Mouse (Mus musculus) neural tube, embryonic 11.5 days (tissue): ENCODE results near the gene Rho. TPM values are rescaled to one million over a fixed set of nuclear protein-coding genes. Genes with fewer than 3 reads are reported as not detected.

Experiments used
- ATAC-seq: fragments of 200-750 bp; cut with Nextera tagmentation; 2 replicates; pipeline ENCODE4 v1.8.0; 2017; ENCODE audit warnings: moderate number of reproducible peaks, mild to moderate bottlenecking, moderate TSS enrichment, moderate library complexity; ENCODE audit not compliant: insufficient read depth, low FRiP score, low TSS enrichment
- DNase-seq: peaks from one replicate; pipeline ENCODE4 v3.0.0-alpha.2; 2015; ENCODE audit warnings: low spot score
- H3K27ac ChIP-seq: fragments of 300-500 bp; sonication (generic); 2 replicates; pipeline ENCODE4 v1.5.1; 2014; ENCODE audit warnings: low read depth, mild to moderate bottlenecking, low read length
- H3K27me3 ChIP-seq: fragments of 300-500 bp; sonication (generic); 2 replicates; pipeline ENCODE4 v1.6.1; 2014; ENCODE audit warnings: mild to moderate bottlenecking, low read length, mixed read lengths; ENCODE audit not compliant: control insufficient read depth, insufficient read depth
- H3K36me3 ChIP-seq: fragments of 300-500 bp; sonication (generic); 2 replicates; pipeline ENCODE4 v1.6.1; 2014; ENCODE audit warnings: mild to moderate bottlenecking, low read length, moderate library complexity, mixed read lengths; ENCODE audit not compliant: control insufficient read depth, insufficient read depth
- H3K4me1 ChIP-seq: fragments of 300-500 bp; sonication (generic); 2 replicates; pipeline ENCODE4 v1.6.1; 2014; ENCODE audit warnings: low read length, mixed read lengths; ENCODE audit not compliant: control insufficient read depth, insufficient read depth
- H3K4me2 ChIP-seq: fragments of 300-500 bp; sonication (generic); 2 replicates; pipeline ENCODE4 v1.6.1; 2014; ENCODE audit warnings: low read depth, mild to moderate bottlenecking, moderate library complexity
- H3K4me3 ChIP-seq: fragments of 300-500 bp; sonication (generic); 2 replicates; pipeline ENCODE4 v1.5.1; 2014; ENCODE audit warnings: low read depth, low read length
- H3K9ac ChIP-seq: fragments of 300-500 bp; sonication (generic); 2 replicates; pipeline ENCODE4 v1.6.1; 2014; ENCODE audit warnings: mild to moderate bottlenecking, low read length
- H3K9me3 ChIP-seq: fragments of 300-500 bp; sonication (generic); 2 replicates; pipeline ENCODE4 v1.6.1; 2016; ENCODE audit warnings: low read length; ENCODE audit not compliant: control insufficient read depth
- WGBS: fragments of 180-500 bp; shearing (Covaris S2); extraction: QIAGEN DNeasy Blood & Tissue Kit; methylation state at CpG from one replicate; pipeline ENCODE4 v1.1.7; 2014; 5-methylcytosine and 5-hydroxymethylcytosine counted together
- polyA plus RNA-seq: library from polyadenylated mRNA; unstranded; fragments of >200 nt; fragmentation: Nextera tagmentation; extraction: Ambion mirVana; gene quantifications from 2 replicates; pipeline ENCODE4 v1.2.1, GENCODE M21; 2014

Gene Rho
- polyA plus RNA-seq, 1 experiment from 2014 or later: not detected

- no peak overlapping the region for H3K4me2 ChIP-seq
- no peaks in the 10 kb centered on the region for H3K4me1 ChIP-seq
- 0 out of 2 replicates have a peak overlapping the region, but pooled peaks have one; percentile 20 for H3K27ac ChIP-seq
- no peaks in the 10 kb centered on the region for H3K9me3 ChIP-seq
- 67% methylated on average over 3 of the region's 3 CpGs for WGBS
- H3K9ac ChIP-seq: no peak overlapping the region
- ATAC-seq (no peak), DNase-seq (no peak)
- H3K27me3 ChIP-seq: no peaks in the 10 kb centered on the region
- no peaks in the 10 kb centered on the region for H3K36me3 ChIP-seq
- H3K4me3 ChIP-seq: no peak overlapping the region
These were observed 22.5 kb upstream of the Rho start for GRCm38 (mm10) chr6:115909052-115909451.

GRCm38 (mm10) chr6:115909940-115910339 lies 21.6 kb upstream of the Rho start:
- H3K27me3 ChIP-seq: no peaks in the 10 kb centered on the region
- 75% methylated on average over 8 of the region's 8 CpGs for WGBS
- H3K27ac ChIP-seq: no peak overlapping the region
- DNase-seq (no peak), ATAC-seq (no peak)
- no peak overlapping the region for H3K4me3 ChIP-seq
- no peaks in the 10 kb centered on the region for H3K9me3 ChIP-seq
- H3K4me1 ChIP-seq: no peaks in the 10 kb centered on the region
- no peaks in the 10 kb centered on the region for H3K36me3 ChIP-seq
- H3K9ac ChIP-seq: no peak overlapping the region
- H3K4me2 ChIP-seq: no peak overlapping the region

GRCm38 (mm10) chr6:115911763-115912162 lies 19.8 kb upstream of the Rho start:
- Histone ChIP-seq H3K27ac (no peak overlapping the region), H3K9ac (no peak overlapping the region), H3K4me1 (no peaks in the 10 kb centered on the region), H3K9me3 (no peaks in the 10 kb centered on the region), H3K27me3 (no peaks in the 10 kb centered on the region), H3K36me3 (no peaks in the 10 kb centered on the region), H3K4me2 (no peak overlapping the region), H3K4me3 (no peak overlapping the region)
- 79% methylated on average over 6 of the region's 6 CpGs for whole genome bisulfite sequencing
- DNase-seq: no peak
- ATAC-seq: no peak

- Histone ChIP-seq H3K4me3 (no peak overlapping the region), H3K9me3 (no peaks in the 10 kb centered on the region), H3K4me2 (no peak overlapping the region), H3K27ac (no peak overlapping the region), H3K27me3 (no peaks in the 10 kb centered on the region), H3K36me3 (no peaks in the 10 kb centered on the region), H3K9ac (no peak overlapping the region), H3K4me1 (no peaks in the 10 kb centered on the region)
- DNase-seq (no peak), ATAC-seq (no peak)
- 81% methylated on average over 10 of the region's 10 CpGs for WGBS
These were observed 18.1 kb upstream of the Rho start for GRCm38 (mm10) chr6:115913482-115913881.

- no peak for DNase-seq
- ATAC-seq: no peak
- H3K4me1 ChIP-seq: no peaks in the 10 kb centered on the region
- no peak overlapping the region for H3K9ac ChIP-seq
- no peak overlapping the region for H3K4me3 ChIP-seq
- no peaks in the 10 kb centered on the region for H3K9me3 ChIP-seq
- no peak overlapping the region for H3K4me2 ChIP-seq
- H3K27ac ChIP-seq: no peak overlapping the region
- no peaks in the 10 kb centered on the region for H3K36me3 ChIP-seq
- H3K27me3 ChIP-seq: no peaks in the 10 kb centered on the region
- 85% methylated on average over 15 of the region's 15 CpGs for WGBS
These were observed 16.9 kb upstream of the Rho start for GRCm38 (mm10) chr6:115914511-115915202.

GRCm38 (mm10) chr6:115915601-115916445 lies 15.7 kb upstream of the Rho start:
- Histone ChIP-seq H3K4me3 (no peak overlapping the region), H3K27ac (no peak overlapping the region), H3K9ac (no peak overlapping the region), H3K9me3 (no peaks in the 10 kb centered on the region), H3K27me3 (no peaks in the 10 kb centered on the region), H3K4me1 (no peaks in the 10 kb centered on the region), H3K36me3 (no peaks in the 10 kb centered on the region), H3K4me2 (no peak overlapping the region)
- ATAC-seq (no peak), DNase-seq (no peak)
- WGBS: 72% methylated on average over 17 of the region's 17 CpGs

GRCm38 (mm10) chr6:115916611-115917010 lies 14.9 kb upstream of the Rho start:
- no peaks in the 10 kb centered on the region for H3K4me1 ChIP-seq
- no peaks in the 10 kb centered on the region for H3K27me3 ChIP-seq
- DNase-seq (no peak), ATAC-seq (no peak)
- no peaks in the 10 kb centered on the region for H3K9me3 ChIP-seq
- H3K4me2 ChIP-seq: no peak overlapping the region
- H3K36me3 ChIP-seq: no peaks in the 10 kb centered on the region
- H3K9ac ChIP-seq: no peak overlapping the region
- H3K4me3 ChIP-seq: no peak overlapping the region
- no peak overlapping the region for H3K27ac ChIP-seq
- 78% methylated on average over 5 of the region's 5 CpGs for WGBS

- H3K9me3 ChIP-seq: no peaks in the 10 kb centered on the region
- H3K4me3 ChIP-seq: no peak overlapping the region
- no peaks in the 10 kb centered on the region for H3K36me3 ChIP-seq
- H3K4me2 ChIP-seq: no peak overlapping the region
- no peak overlapping the region for H3K27ac ChIP-seq
- ATAC-seq: no peak
- H3K4me1 ChIP-seq: no peaks in the 10 kb centered on the region
- DNase-seq: no peak
- no peak overlapping the region for H3K9ac ChIP-seq
- no peaks in the 10 kb centered on the region for H3K27me3 ChIP-seq
- WGBS: 94% methylated on average over 1 of the region's 1 CpGs
These were observed 12.9 kb upstream of the Rho start for GRCm38 (mm10) chr6:115918615-115919014.

- WGBS: 89% methylated on average over 5 of the region's 5 CpGs
- Histone ChIP-seq H3K9ac (no peak overlapping the region), H3K27me3 (no peaks in the 10 kb centered on the region), H3K27ac (no peak overlapping the region), H3K9me3 (no peaks in the 10 kb centered on the region), H3K4me1 (no peaks in the 10 kb centered on the region), H3K4me3 (no peak overlapping the region), H3K36me3 (no peaks in the 10 kb centered on the region), H3K4me2 (no peak overlapping the region)
- no peak for DNase-seq
- no peak for ATAC-seq
These were observed 11.7 kb upstream of the Rho start for GRCm38 (mm10) chr6:115919876-115920275.
